Mouse (Mus musculus): ENCODE results near the gene Prkab1.

The Prkab1 gene

DNA sequence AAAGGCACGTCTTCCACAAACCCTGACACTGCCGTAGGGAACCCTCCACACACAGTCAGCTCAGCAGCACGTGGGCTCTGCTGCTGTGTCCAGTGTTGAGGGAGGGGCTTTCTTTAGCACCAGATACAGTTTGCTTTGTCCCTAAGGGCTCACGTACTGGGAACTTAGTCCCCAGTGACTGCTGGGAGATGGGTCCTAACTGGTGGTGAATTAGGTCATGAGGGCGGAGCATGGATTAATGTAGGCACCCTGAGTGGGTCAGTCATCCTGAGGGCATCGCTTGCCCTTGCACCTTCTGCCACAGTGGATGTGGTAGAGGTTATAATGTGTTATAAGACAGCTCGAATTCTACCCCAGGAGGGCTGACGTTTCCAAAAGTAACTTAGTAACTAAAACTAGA, 6.9 kb downstream of the Prkab1 start:
- peak; percentile 60 for DNase-seq

DNA sequence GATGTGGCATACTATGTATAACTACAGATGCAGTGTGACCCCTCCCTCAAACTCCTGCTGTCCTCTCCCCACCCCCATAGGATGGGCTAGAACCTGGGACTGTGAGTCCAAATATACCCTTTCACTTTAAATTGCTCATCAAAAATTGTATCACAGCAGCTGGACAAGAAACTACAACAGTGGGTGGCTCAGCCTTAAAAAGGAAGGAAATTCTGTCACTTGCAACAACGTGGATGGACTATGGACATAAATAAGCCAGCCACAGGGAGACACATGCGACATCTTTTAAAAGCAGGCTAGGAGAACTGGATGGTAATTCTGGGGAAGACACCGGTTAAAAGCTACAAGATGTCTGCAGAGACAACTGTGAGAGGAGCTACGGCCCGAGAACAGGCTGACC, 7.8 kb downstream of the Prkab1 start:
- DNase-seq, result no peak

DNA sequence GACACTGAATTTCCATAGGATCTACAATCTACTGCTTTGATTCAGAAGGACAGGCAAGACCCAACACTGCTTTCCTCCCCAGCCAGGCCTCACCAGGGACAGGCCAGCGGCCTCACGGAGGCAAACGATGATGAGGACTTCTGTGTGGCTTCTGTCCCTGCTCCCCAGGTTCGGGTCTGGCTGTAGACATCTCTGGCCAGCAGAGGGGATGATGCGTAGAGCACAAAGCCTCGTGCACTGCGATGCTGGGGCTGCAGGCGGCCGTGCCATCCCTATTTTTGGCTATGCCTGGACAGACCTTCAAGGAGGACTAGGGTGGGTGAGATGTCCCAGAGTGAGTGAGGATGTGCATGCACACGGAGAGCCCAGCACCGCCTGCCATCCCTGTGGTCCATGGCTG, 10.1 kb downstream of the Prkab1 start:
- no peak for DNase-seq

DNA sequence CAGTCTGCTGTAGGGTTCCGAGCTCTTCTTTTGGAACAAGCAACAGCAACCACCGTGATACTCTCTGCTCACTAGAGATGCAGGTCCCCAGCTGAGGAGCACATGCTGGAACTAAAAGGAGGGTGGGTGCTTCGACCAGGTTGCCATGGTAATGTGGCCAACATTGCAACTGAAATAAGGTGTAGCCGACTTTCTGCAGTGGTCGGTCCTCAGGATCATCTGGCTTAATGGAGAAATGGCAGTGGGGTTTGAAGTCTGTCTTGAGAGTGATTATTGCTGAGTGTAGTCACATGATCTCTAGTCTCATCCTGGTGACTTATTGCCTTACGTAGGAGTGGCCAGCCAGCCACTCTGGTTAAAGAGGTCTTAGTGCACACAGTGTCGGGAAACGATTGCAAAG, 10.5 kb downstream of the Prkab1 start:
- no peak for DNase-seq

DNA sequence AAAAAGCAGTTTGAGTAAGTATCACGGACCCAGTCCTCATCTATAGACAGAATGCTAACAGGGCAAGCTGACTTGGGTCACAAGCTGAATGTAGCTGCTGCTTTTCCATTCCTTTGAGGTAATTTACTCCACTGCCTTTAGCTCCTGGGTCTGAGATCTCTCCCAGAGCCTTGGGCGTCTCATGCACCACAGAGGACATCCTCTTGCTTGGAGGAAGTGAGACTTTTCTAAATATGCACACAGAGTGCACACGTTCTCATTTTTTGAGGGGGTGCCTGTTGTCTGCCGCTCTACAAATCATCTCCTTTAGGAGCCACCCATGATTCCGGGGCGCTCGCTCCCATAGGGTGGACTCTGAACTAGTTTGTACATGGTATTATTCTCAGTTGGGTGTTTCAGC, 11.8 kb downstream of the Prkab1 start:
- DNase-seq, result no peak

DNA sequence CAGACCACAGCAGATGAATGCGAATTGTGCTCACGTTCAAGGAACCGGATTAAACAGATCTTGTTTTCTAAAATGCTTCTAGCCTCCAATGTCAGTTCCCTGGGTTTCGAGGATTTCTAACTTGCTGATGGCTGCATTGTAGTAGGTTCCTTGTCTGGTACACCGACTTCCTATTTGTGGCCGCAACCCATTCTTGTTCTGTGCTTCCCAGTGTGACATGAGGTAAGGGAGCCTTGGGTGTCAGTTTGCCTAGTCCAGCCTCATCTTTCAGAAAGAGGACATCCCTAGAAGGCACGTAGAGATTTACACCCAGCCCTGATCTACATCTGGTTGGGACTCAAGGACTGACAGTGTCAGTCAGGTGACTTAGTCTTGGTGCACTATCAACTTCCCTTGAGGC, 12.6 kb downstream of the Prkab1 start:
- DNase-seq, result no peak

DNA sequence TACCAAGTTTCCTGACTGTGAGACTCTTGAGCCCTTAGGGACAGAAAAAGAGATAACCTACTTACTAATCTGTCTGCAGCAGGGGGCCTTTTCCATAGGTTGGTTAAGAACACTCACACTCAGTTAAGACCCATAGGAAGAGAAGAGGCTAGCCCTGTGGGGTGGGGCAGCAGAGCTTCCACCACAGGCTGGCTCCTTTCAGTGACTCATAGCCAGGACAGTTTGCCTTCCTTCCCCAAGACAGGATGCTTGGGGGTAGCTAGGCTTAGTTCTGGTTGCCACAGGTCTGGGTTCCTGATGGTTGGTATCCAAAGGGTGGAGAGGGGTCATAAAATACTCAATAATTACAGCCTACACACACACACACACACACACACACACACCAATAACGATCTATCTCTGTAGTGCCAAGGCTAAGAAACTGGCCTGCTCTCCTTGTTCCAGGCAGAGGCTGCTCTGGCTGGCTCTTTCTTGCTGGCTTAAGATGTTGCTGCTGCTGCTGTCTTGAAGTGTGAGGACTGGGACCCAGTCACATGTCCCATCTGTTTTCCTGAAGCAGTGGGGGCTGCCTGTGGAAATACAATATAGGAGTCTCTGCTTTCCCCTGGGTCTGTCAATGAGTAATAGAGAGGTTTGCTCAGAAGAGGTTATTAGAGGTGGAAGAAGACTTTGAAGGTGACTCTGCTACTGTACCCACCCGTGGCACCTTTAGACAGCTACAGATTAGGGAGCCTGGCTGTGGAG, 14.3 kb downstream of the Prkab1 start:
- no peak for DNase-seq

DNA sequence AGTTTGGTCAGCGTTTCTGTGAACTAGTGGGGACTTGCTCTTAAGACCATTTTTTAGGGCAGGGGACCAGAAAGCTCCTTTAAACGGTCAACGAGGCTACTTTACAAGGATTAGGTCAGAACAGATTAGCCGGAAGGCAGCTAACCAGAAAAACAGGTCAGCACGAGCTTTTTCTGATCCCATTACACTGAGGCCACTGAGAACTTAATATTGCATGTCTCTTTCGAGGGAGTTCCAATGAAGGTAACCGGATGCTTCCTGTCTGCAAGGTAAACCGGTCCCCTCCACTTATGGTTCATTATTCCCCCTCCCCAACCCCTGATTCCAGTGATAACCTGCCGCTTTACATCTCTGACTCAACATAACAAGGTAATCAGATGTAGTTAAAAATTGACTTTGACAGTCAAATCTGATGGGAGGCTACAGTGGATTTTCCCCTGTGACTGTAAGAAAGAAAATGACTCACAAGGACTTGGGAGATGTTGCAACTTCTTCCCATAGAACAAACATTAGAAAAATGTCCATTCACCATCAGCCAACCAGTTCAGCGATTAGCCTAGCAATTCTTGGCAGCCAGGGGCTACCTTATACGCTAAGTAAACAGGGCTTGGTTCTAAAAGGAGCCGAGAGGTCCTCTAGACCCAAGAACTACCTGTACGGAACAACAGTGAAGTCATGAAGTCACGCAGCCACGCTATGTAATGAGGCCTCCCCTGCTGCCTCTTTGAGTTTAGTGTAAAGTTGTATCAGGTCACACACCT, 15.0 kb downstream of the Prkab1 start:
- DNase-seq, result peak; percentile 86

DNA sequence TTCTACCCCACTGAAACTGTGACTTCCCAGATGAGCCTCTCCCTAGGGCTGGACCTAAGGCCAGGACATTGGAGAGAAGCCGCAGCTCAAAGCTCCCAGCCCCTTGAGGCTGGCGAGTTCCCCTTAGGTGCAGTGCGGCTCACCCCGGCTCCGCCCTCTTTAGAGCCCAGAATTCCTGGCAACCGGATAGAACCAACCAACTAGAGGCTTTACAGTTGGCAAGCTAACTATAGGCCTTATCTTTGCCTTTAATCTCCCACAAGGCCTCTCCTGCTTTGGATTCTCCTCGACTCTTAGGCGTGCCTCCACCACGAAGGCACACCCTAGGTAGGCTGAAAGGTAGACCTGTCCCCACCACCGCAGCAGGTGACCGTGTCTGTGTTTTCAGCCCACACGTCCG, 16.6 kb downstream of the Prkab1 start:
- DNase-seq, result no peak

DNA sequence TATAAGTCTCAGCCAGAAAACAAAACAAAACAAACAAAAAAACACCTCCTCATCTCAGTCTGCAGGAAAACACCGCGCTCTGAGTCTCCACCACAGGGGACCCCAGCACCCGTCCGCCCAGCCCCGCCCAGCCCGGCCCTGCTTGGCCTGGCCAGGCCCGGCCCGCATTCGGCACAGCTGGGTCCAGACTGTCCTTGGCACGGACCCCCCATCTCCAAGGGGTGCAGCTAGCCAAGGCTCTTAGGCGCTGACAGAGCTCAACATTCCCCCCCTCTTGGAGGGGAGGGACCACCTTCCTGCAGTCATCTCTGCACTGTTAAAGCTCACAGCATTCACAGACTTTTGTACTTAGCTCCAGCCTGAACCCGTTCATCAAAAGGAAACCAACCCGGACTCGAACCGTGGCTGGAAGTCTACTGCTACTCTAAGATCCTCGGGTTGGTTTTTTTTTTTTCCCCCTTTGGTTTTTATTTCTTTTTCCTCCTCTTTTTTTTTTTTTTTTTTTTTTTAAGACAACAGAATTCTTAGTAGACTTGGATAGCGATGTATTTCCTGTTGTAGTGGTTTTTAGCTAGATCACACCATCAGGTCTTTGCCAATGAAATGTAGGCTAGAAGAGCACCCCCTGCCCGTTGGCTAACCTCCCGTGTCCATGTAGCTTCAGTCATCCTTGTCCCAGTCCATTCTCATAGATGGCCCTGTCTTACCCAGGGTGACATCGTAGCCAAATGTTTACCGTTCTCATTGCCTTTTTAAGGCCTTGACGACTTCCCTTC, 17.8 kb downstream of the Prkab1 start:
- no peak for DNase-seq

DNA sequence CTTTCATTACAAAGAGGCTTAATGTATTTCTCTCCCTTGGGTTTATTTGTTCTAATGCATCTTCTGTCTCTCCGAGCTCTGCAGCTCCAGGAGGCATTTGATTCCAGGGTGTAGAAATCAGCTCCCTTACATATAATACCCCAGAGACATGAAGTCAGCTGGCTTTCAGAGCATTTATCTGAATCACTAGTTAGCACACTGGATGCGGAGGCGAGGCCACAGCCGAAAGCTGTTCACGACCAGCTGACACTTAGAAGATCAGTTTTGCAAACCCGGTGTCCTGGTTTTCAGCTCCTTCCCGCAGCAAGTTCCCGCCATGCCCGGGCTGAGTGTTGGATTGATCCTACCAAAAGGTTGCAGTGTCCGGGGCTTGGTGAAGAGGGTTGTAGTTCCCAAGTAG, 20.0 kb downstream of the Prkab1 start:
- DNase-seq, result no peak

DNA sequence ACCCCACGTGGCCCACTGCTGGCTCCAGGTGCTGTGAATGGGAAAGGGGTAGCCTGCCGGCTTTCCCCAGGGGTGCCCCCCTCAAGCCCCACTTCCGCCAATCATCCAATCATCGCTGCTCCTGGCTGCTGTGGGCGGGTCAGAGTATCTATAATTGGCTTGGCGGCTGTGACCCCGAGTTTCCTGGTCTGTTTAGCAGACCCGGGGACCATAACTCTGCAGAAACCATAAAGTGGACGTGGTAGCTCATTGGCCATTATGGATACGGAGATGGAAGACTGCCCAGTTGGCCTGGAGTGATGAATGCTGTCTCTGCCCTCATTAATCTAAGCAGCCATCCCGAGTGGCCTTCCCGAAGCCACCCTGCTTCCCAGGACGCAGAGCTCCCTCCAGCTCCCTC, 20.5 kb downstream of the Prkab1 start:
- no peak for DNase-seq

DNA sequence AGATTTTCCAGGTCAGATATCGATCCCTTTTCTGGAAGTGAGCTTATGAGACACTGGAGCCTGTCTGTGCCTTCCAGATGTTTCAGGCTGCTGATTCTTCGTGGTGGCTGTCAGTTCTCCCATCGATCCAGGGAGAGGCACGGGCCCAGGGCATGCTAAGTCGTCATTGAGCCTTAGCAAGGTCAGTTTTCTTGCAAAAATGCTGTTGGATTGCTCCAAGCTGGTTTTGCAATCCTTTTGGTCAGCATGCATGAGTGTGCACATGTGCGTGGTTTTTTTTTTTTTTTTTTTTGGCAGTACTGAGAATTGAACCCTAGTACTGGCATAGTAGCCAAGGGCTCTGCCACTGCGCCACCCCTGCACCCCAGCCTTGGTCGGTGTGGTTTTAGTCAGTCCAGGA, 21.2 kb downstream of the Prkab1 start:
- DNase-seq, result no peak

DNA sequence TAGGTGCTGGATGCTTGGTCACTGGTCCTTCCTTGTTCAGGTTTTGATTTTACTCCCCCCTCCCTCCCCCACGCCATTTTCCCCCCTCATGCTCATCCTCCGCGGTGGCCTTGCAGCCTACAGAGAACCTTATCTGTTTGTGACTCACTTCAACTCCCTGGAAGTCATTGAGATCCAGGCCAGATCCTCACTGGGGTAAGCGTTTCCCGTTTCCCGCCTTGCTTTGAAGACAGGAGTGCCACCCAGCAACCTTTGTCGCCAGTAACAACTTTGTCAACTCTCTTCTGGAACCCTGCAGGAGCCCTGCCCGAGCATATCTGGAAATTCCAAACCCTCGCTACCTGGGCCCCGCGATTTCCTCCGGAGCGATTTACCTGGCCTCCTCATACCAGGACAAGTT, 26.9 kb downstream of the Prkab1 start:
- no peak for DNase-seq

DNA sequence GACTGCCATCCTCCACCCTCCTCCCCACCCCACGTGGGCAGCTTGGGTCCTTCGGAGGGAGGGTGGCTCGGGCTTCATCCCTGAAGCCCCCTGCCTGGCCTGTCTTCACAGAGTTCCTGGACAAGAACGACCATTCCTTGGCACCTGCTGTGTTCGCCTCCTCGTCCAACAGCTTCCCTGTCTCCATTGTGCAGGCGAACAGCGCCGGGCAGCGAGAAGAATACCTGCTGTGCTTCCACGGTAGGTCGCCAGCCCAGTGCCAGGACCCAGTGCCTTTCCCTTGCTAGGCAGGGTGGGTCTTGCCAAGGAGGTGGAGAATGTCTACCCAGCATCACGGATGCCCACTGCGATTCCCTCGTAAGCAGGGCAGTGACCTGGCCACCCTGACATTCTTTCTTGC, 30.2 kb downstream of the Prkab1 start:
- no peak for DNase-seq

DNA sequence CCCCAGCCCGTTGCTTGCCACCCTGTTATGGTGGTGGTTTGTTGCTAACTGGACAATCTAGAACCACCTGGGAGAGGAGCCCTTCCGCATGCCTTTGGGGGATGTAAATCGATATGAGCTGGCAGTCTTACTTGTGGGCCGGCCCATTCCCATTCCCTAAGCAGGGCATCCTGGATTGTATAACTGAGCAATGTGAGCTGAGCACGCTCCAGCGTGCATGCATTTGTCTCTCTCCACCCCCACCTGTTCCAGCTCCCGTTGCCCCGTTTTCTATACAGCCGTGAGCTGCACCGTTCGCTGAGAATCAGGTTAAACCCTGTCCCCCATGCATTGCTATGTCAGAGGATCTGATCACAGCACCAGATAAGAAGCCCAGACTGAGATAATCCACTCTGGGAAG, 32.6 kb downstream of the Prkab1 start:
- no peak for DNase-seq

DNA sequence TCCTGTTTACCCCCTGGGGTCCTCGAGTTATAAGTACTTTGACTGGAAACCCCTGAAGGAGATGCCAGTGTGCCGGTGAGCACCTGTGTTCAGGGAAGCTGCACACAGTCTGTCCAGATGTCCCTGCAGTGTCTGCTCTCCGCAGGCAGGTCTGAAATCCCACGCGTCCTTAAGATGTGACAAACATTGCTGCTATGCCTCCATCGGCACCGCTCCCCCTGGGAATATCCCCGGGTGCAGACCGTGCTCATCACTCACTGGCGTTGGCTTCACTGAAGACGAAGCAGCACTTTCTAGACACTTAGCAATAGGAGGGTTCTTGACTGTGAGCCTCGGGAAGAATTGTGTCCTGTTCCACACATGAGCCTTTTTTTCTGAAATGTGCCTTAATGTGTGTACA, 37.0 kb downstream of the Prkab1 start:
- DNase-seq, result no peak

DNA sequence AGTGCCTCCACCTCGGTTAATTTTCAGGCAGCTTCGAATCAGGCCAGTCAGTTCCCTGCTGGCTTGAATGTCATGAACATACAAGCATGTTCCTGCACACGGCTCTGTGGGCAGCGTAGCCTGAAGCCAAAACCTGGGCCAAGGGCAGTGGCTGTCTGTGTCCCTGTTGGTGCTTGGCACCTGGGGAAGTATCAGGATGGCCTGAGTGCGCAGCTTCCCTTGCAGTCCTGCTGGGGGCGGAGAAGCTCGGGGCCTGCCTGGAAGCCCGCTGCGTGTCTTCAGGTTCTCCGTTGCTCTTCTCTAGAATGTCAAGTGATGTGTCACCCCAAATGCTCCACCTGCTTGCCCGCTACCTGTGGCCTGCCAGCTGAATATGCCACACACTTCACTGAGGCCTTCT, 39.2 kb downstream of the Prkab1 start:
- DNase-seq, result no peak

DNA sequence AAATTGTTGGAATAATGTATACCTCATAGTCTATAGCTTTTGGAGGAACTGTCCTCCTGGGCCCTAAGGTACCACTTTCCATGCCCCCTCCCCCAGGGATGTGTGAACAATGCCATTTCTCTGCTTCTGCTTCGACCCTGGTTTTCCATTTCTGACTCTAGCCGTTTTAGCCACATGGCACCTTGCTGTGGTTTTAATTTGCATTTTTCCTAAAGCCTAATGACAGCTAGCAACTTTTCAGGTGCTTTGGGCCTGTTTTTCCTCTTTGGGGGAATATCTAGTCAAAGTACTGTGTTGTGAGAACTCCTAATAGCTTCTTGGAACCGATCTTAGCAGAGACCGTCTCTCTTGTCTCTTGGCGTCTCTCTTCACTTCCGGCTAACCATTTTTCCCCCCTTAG, 39.9 kb downstream of the Prkab1 start:
- no peak for DNase-seq

DNA sequence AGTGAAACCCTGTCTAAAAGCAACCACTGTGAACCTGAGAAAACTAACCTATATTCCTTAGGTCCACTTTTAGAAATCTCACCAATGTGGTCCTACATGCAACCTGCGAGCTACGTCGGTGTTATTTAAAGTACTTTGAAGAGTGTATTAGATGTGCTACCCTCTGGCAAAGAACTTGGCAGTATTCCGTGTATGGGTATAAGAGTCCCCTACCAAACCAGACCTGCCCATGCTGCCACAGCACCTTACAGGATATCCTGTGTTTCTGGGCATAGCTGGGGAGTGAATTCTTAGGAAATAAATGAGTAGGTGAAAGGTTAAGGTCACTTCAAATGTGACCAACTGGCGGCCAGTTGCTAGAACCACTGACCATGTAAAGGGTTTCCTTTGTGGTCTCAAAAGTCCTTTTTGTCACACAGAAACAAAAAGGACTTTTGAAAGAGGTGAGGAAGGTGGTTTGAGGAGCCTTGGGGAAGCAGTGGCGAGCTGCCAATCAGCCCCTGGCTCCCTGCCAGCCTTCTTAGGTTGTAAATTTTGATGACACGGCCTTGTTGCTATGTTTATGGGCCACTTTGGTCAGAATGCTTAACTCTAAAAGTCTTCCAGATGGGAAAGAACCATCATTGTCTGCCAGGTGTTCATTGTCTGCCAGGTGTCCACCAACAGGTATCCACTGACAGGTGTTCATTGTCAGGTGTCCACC, 41.5 kb downstream of the Prkab1 start:
- DNase-seq, result no peak

DNA sequence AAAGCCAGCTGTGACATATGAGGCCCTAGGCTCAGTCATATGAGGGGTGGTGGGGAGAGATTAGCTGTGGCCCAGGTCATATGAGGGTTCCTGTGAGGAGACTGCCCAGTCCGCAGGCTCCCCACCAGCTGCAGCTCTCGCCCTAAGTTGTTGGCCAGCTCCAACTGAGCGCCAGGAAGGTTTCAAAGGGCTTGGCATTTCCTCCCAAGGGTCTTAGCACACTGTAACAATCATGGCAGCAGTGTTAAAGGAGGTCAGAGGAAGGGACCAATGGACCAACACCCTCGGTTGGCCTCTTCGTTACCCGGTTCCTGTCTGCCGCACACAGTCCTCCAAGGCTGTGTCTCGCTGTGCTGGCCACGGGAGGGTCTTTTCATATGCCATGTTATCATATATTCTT, 43.8 kb downstream of the Prkab1 start:
- no peak for DNase-seq

DNA sequence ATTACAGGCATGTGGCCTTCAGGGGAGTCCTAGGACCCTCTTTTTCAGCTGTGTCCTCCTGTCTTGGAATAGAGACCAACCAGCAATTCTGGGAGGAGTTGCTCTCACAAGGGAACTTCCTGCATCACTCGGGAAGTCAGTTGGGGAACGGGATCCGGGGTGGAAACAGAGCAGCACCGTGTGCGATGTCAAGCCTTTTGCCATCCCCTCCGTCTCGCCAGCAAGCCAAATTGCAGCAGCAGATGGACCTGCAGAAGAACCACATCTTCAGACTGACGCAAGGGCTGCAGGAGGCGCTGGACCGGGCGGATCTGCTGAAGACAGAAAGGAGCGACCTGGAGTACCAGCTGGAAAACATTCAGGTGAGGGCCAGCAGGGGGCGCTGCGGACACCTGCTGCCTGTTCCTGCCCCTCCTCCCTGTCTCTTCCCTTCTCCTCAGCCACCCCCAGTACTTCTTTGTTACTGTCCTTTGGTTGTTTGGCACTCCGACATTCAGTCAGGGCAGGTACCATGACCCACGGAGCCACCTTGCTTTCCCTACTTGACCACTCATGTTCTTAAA, 45.1 kb downstream of the Prkab1 start:
- DNase-seq, result peak; percentile 41

DNA sequence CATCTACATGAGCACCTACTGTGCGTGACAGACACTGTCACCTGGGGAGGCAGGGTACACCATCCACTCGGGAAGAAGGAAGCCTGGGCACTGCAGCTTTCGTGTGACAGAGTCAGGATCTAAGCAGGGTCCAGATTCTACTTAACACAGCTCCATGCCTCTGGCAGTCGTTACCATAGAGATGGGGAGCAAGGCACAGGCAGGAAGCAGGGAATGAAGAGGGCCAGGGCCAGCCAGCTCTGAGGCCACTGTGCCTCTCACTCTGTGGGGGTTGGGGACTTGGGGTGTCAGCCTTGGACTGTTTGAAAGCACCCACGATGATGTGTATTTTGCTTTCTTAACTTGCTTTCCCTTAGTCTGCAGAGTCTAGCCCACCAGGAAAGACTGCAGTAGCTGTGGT, 46.1 kb downstream of the Prkab1 start:
- DNase-seq, result peak; percentile 32
